Mouse (Mus musculus) T-helper 2 cell (primary cell): ENCODE data around the gene Kcnq5.
"Not testable (repeated sequence)": the region's sequence is repeated elsewhere in the genome, so short reads cannot be mapped to it uniquely, and the experiment has no call there.

Source experiments
- in situ Hi-C: fragments of 300-600 bp; cut with MboI, MseI; formaldehyde crosslinking; loops from one replicate; pipeline ENCODE4 v1.15.1; 2025; ENCODE audit warnings: high pct_unique_total_duplicates

Kcnq5 gene

GRCm38 (mm10) chr1:21660840-21661239 lies 300.9 kb downstream of the Kcnq5 start:
- in situ Hi-C loops, result no loop called here

DNA sequence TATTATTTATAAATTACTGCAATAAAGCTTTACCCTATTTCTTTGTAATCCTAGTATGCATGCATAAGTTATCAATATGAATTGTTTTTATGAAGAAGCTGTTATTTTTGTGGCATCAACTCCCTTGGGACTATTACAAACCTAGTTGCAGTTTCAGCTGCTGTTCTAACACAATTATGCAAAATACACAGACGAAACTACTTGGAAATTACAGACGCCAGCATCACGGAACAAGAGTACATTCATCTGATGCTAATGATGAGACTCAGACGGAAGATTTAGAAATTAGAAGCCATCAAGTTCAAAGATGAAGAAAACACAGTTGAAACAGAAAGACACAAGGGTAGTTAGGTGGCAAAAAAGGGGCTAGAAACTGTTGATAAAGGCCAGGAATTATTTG lies 310.9 kb downstream of the Kcnq5 start:
- in situ Hi-C loops, result no loop called here

- in situ Hi-C loops, result loop anchor here (10.0 kb wide), 1 partner anchor 561 kb away; the partner anchor contains the start of gene Tram2
Observed at GRCm38 (mm10) chr1:21635406-21635805, 326.3 kb downstream of the Kcnq5 start.

DNA sequence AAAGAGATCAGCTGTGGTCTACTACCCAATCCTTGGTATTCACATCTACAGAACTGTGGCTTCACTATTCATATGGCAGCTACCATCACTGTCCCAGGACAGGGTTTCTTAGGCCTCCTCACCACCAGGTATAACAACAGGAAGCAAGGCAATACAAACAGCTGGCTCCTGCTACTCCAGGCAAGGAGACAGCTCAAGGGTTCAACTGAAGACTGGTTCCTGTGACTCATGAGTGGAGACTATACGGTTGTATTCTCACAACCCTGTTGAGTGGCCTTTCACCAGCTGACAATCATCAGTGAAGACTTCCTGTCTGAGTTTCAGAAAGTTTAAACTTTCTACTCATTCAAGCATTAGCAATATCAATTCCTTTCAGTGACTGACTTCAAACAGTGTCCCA lies 327.7 kb downstream of the Kcnq5 start:
- in situ Hi-C loops, result loop anchor here (10.0 kb wide), 1 partner anchor 559 kb away; the partner anchor contains the start of gene Tram2

- in situ Hi-C loops, result no loop called here
Observed at GRCm38 (mm10) chr1:21622455-21622854, 339.3 kb downstream of the Kcnq5 start.

DNA sequence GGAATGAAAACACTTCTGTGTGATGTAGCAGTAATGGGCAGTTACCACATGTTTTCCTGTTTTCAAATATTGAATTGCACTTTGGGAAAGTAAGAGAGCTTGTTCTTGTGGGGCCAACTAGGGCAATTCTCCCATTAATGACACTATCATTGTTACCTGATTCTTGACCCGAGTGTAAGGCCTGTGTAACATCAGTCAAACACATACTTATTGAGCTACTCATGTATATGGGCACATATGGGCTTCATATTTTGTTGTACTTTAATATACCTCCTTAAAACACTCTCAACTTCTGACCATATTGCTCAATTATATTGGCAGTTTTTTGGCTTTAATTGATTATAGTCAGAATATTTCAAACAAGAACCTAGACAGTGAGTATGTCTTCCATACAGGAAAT lies 339.7 kb downstream of the Kcnq5 start:
- in situ Hi-C loops, result no loop called here

GRCm38 (mm10) chr1:21618712-21619111 lies 343.0 kb downstream of the Kcnq5 start:
- in situ Hi-C loops, result no loop called here

GRCm38 (mm10) chr1:21616666-21617065 lies 345.1 kb downstream of the Kcnq5 start:
- in situ Hi-C loops, result no loop called here

- in situ Hi-C loops, result no loop called here
Observed at GRCm38 (mm10) chr1:21613933-21614332, 347.8 kb downstream of the Kcnq5 start.

GRCm38 (mm10) chr1:21604003-21604402 lies 357.7 kb downstream of the Kcnq5 start:
- in situ Hi-C loops, result no loop called here

GRCm38 (mm10) chr1:21602567-21602966 lies 359.2 kb downstream of the Kcnq5 start:
- in situ Hi-C loops, result no loop called here

DNA sequence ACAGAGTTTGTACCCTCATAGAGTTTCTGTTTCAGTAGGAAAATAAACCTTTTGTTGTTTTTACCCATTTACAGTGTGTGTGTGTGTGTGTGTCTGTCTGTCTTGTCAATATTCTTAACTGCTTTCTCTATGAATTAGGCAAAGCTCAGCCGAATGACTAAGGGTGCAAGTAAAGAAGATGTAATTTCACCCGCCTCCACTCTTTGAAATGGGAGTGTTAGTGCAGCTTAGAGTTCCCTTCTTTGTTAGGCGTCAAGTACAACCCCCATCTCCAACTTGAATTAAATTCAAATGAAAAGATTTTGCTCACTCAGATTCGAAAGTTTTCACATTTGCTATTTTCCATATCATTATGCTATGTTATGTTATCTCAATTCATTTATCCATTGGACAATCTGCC lies 361.1 kb downstream of the Kcnq5 start:
- in situ Hi-C loops, result no loop called here

DNA sequence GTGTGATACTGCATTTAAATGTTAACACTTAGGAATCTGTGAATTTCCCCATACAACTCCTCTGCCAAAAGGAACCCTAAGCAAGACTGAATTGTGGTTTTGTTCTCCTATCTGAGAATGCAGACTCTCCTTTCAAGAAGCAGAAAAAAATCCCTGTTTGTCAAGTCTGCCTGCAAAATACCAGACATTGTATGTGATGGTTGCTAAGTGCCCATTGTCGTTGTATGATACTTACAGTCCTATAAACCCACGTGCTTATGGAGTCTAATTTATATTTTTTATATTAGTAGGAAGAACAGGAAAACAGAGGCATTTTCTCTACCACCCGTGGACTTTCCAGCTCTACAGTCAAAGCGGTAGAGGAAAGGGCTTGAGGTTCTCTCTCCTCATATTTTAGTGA lies 367.9 kb downstream of the Kcnq5 start:
- in situ Hi-C loops, result no loop called here

- in situ Hi-C loops, result not testable (repeated sequence)
Observed at GRCm38 (mm10) chr1:21567397-21567796, 394.3 kb downstream of the Kcnq5 start.

DNA sequence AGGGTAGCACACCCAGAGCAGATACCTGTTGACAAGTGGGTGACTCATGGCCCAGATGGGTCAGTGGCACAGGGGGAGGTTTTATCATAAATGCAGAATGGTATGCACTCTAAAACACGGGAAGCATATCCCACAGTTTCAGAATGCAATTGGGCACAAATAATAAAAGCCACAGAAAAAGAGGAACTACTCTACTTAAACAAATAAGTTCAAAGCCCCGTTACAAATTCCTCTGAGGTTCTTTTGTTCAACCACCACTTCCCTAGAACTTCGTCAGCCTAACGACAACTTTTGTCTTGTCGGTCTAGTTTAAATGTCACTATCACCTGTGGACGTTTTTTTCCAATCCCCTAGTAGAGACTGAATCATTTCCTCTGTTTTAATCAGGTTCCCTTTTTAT lies 407.1 kb downstream of the Kcnq5 start:
- in situ Hi-C loops, result no loop called here

- in situ Hi-C loops, result no loop called here
Observed at GRCm38 (mm10) chr1:21552715-21553114, 409.0 kb downstream of the Kcnq5 start.

GRCm38 (mm10) chr1:21543909-21544308 lies 417.8 kb downstream of the Kcnq5 start:
- in situ Hi-C loops, result no loop called here

- in situ Hi-C loops, result no loop called here
Observed at GRCm38 (mm10) chr1:21539486-21539885, 422.3 kb downstream of the Kcnq5 start.

- in situ Hi-C loops, result no loop called here
Observed at GRCm38 (mm10) chr1:21530823-21531222, 430.9 kb downstream of the Kcnq5 start.

DNA sequence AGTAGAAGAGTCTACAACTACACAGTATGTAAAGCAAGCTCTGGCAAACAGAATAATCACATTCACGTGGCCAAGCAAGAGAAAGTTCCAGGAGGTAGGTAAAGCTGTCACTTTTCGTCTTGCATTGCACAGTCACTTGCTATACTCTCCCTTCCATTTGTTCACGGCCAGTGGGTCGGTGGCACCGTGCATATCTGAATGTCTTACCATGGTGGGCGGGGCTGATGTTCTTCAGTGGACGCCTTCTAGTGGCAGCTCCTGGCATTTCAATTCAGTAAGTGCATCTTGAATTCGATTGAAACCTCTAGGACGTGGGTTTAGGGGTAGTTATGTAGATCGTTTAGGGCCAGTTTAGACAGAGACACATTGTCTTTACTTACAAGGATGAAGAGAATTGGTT lies 439.7 kb downstream of the Kcnq5 start:
- in situ Hi-C loops, result loop anchor here (10.0 kb wide), 1 partner anchor 743 kb away; no protein-coding TSS in a partner anchor

GRCm38 (mm10) chr1:21521475-21521874 lies 440.3 kb downstream of the Kcnq5 start:
- in situ Hi-C loops, result loop anchor here (10.0 kb wide), 1 partner anchor 743 kb away; no protein-coding TSS in a partner anchor

DNA sequence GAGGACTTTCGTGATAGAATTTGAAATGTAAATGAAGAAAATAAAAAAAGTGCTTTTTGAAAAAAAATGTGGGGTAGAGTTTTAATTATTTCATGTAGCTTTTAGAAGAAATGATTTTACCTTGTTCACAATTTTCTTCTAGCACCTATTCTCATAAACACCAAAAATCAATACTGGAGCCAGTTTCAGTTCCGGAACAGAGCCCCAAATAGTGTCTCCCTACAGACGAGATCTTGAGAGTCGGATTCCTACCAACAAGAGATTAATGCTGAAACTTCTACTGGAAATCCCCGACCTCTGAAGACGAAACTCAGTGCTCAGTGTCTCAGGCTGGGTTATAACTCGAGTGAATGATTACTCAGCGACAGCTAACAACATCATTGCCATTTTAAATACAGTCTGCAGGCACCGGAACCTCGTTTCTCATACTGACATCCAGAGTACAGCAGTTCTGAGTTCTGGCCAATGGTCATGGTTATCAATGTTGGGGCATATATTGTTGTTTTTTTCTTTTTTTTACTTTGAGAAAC lies 441.6 kb downstream of the Kcnq5 start:
- in situ Hi-C loops, result loop anchor here (10.0 kb wide), 1 partner anchor 745 kb away; no protein-coding TSS in a partner anchor

DNA sequence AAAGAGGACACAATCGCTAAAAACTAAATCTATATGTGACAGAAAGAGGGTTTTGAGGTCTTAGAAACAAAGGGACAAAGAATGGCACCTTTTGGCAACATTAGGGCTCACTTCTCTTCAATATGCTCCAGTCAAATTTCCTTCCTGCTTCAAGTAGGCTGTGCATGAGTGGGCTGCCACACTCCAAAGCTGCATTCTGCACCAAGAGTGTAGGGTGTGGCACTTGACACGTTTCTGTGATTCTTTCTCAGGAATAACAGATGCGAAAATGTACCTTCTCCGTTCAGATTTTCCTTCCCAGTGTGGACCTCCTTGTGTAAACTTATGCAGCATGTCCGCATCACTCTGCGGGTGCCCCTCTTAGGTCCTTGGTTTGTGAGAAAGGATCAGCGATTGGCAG lies 455.1 kb downstream of the Kcnq5 start:
- in situ Hi-C loops, result no loop called here
